Mouse (Mus musculus) embryonic fibroblast, embryonic 13.5 days (primary cell): ENCODE results near the gene Rere. TPM values are rescaled to one million over a fixed set of nuclear protein-coding genes. Genes with fewer than 3 reads are reported as not detected.
"Not testable (repeated sequence)": the region's sequence is repeated elsewhere in the genome, so short reads cannot be mapped to it uniquely, and the experiment has no call there.

Experiments
- H3K27ac ChIP-seq: 2 replicates; pipeline ENCODE4 v1.5.1; 2012; ENCODE audit warnings: low read length, control low read depth, inconsistent platforms; ENCODE audit not compliant: insufficient read depth
- H3K4me1 ChIP-seq: 2 replicates; pipeline ENCODE4 v1.6.1; 2011; ENCODE audit warnings: low read length; ENCODE audit not compliant: control insufficient read depth, insufficient read depth
- H3K4me3 ChIP-seq: 2 replicates; pipeline ENCODE4 v1.5.1; 2011; ENCODE audit warnings: mild to moderate bottlenecking, control low read depth, low read length; ENCODE audit not compliant: insufficient read depth
- CTCF ChIP-seq: IDR thresholded peaks from 2 replicates; pipeline ENCODE4 v1.5.1; 2011; ENCODE audit warnings: mild to moderate bottlenecking, control low read depth, low read length, moderate library complexity, borderline replicate concordance; ENCODE audit not compliant: insufficient read depth
- POLR2A ChIP-seq: IDR thresholded peaks from 2 replicates; pipeline ENCODE4 v1.6.1; 2011; ENCODE audit warnings: low read depth, mild to moderate bottlenecking, control low read depth, low read length, moderate library complexity
- polyA plus RNA-seq: library from polyadenylated mRNA; stranded (reverse); fragments of >200 nt; gene quantifications from 2 replicates; pipeline ENCODE4 v1.2.4, GENCODE M21; 2011; ENCODE audit warnings: low read depth; ENCODE audit not compliant: missing spikeins, insufficient read length

Gene Rere
- polyA plus RNA-seq, 1 experiment = 59.0 TPM

DNA sequence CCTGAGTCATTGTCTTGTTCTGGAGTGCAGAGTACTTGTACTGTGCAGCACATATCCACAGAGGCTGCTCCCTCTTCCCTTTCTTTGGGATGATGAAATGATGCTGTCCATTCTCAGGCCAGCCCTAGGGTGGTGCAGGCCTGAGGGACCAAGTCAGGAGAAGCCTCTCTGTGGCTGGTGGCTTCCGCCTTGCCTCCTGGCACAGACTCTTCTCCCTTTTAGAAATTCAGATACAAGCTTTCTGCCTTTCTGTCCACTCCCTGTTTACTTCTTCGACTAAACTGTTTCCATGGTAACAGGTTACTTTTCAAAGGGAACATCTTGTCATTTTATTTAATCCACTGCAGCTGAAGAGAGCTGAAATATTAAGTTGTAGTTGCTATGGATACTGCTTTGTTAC is 214.1 kb downstream of the Rere start:
- Histone ChIP-seq H3K27ac (no peak overlapping the region), H3K4me1 (no peaks in the 10 kb centered on the region), H3K4me3 (no peak overlapping the region)
- no peak for TF ChIP-seq CTCF
- no peak for TF ChIP-seq POLR2A

DNA sequence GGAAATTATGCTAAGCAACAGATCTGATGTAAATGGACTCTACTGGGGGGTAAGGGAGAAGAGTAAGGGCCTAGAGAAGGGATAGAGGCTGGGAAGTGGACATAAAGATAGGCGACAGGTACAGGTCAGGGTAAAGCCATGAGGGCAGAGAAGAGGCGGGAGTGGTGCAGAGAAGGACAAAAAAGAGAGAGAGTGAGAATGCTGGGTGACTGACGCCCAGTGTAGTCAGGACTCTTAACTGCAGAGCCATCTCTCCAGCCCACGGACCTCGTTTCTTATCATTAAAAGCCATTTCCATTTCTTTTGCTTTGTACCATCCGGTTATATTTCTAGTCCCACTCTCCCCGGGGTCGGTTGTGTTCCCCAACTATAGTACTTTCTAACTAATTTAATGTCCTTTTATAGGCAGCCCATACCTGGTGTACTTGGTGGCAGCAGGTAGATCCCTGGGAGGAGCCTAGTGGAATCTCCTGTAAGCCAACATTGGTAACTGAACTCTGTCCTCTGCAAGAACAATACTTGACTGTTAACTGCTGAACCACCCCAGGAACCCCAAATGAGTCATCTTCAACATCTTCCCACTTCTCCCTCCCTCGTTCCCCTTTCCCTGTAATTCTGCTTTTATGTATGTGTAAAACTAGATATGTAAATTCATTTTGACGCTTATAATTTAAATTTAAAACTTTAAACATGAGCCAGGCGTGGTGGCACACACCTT is 223.0 kb downstream of the Rere start:
- Histone ChIP-seq H3K27ac (no peak overlapping the region), H3K4me1 (peaks cover 7% of the 10 kb centered on the region), H3K4me3 (no peak overlapping the region)
- no peak for TF ChIP-seq CTCF

DNA sequence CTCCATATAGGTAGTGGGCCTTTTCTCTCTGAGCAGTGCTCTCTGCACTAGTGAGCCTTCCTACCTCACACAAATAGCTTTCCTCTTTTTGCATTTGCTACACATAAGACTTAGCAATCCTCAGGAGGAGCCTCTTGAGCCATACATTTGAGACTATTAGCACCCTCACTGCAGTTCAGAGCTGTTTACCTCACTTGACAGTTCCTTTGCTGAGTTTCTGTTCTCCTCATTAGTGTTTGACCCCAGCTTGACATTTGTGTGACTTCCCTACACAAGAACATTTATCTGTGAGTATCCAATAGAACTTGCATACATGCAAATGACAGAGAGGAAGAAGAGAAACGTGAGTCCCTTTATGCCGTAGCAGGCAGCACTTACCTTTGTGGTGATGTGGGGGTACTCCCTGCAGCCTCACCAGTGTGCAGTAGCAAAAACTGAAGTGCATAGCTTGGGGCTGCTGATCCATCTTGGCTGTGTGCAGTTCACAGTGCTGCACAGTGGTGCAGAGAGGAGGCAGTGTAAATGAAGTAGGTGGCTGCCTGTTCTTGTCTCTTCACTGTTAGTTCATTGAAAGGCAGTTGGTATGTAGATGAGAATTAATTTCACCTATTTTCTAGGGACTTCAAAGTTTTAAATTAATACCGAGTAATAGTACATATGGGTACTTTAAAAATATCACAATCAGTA is 227.7 kb downstream of the Rere start:
- no peak overlapping the region for H3K4me3 ChIP-seq
- no peak for TF ChIP-seq CTCF
- TF ChIP-seq POLR2A = no peak
- H3K27ac ChIP-seq = no peak overlapping the region
- peaks cover 11% of the 10 kb centered on the region for H3K4me1 ChIP-seq

DNA sequence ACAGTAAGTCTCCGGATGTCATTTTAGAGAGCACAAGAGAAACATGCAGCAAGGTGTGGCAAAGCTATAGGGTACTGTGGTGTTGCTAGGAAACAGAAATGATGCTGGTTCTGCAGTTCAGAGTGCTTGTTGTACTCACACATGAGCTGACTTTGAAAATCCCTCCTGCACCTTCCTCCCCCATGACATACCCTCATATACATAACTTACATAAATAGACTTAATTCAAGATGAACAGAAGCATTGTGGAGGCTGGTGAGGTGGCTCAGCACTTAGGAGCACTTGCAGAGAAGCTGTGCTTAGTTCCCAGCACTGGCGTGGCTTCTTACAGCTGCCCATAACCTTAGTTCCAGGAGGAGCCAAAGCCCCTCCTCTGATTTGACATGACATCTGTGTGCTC is 228.6 kb downstream of the Rere start:
- Histone ChIP-seq H3K4me3 (no peak overlapping the region), H3K4me1 (peaks cover 11% of the 10 kb centered on the region), H3K27ac (no peak overlapping the region)
- TF ChIP-seq POLR2A (no peak), CTCF (no peak)

DNA sequence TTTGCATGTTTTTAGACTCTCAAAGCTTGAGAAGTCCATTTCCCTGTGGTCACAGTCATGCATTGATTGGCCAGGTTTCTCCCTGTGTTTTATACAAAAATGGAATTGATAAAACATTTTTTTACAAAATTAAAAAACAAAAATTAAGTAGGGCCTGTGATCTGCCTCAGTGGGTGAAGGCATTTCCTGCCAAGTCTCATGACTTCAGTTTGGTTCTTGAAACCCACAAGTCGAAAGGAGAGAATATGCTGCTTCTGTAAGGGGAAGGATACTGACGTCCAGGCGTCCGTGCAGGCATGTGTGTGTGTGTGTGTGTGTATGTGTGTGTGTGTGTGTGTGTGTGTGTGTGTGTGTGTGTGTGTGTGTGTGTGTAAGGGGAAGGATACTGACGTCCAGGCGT is 231.9 kb downstream of the Rere start:
- not testable (repeated sequence) for H3K27ac ChIP-seq, H3K4me3 ChIP-seq
- H3K4me1 ChIP-seq = peaks cover 15% of the 10 kb centered on the region

- no peak overlapping the region for H3K27ac ChIP-seq
- no peak for TF ChIP-seq POLR2A
- no peak for TF ChIP-seq CTCF
- peaks cover 11% of the 10 kb centered on the region; the same call in 1 of the 2 replicates for H3K4me1 ChIP-seq
- no peak overlapping the region for H3K4me3 ChIP-seq
These were observed 234.8 kb downstream of the Rere start for GRCm38 (mm10) chr4:150516201-150516600.

- peaks cover 7% of the 10 kb centered on the region; the same call in 1 of the 2 replicates for H3K4me1 ChIP-seq
- TF ChIP-seq POLR2A (no peak), CTCF (no peak)
- H3K27ac ChIP-seq = peak overlapping the region; percentile 65
- H3K4me3 ChIP-seq = no peak overlapping the region
These were observed 235.9 kb downstream of the Rere start for GRCm38 (mm10) chr4:150517381-150517780.

- no peak overlapping the region for H3K27ac ChIP-seq
- no peak for TF ChIP-seq POLR2A
- no peak for TF ChIP-seq CTCF
- no peak overlapping the region for H3K4me3 ChIP-seq
- H3K4me1 ChIP-seq = peaks cover 7% of the 10 kb centered on the region; the same call in 1 of the 2 replicates
These were observed 237.4 kb downstream of the Rere start for GRCm38 (mm10) chr4:150518826-150519225.

- Histone ChIP-seq H3K27ac (no peak overlapping the region), H3K4me3 (no peak overlapping the region), H3K4me1 (peaks cover 7% of the 10 kb centered on the region; the same call in 1 of the 2 replicates)
- no peak for TF ChIP-seq POLR2A
- no peak for TF ChIP-seq CTCF
These were observed 238.6 kb downstream of the Rere start for GRCm38 (mm10) chr4:150520069-150520468.

- Histone ChIP-seq H3K4me3 (no peak overlapping the region), H3K27ac (no peak overlapping the region), H3K4me1 (peaks cover under 1% of the 10 kb centered on the region; the same call in 1 of the 2 replicates)
- TF ChIP-seq CTCF (no peak), POLR2A (no peak)
These were observed 241.0 kb downstream of the Rere start for GRCm38 (mm10) chr4:150522425-150522824.

DNA sequence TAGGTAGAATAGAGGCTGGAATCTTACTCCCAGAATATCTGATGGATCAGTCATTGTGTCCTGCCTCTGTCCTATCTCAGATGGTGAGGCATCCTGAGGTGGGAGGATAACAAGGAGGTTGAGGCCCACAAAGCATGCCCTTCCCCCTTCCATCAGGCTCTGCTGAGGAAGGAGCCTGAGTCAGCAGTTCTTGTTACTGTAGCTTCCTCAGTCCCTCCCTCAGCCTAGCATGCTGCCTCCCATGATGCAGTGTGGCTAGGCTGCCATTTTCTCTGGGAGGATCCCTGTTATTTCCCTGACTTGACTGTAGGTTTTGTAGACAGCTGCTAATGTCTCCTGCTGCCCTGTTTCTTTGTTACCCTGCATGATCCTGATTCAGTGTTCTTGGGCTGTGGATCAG is 241.9 kb downstream of the Rere start:
- H3K27ac ChIP-seq = no peak overlapping the region
- H3K4me3 ChIP-seq = no peak overlapping the region
- TF ChIP-seq CTCF = no peak
- no peak for TF ChIP-seq POLR2A
- no peaks in the 10 kb centered on the region for H3K4me1 ChIP-seq
